Mouse (Mus musculus): Measurements from ENCODE around the gene Hdlbp.
"Not testable (repeated sequence)": the region's sequence is repeated elsewhere in the genome, so short reads cannot be mapped to it uniquely, and the experiment has no call there.

Gene Hdlbp

DNA sequence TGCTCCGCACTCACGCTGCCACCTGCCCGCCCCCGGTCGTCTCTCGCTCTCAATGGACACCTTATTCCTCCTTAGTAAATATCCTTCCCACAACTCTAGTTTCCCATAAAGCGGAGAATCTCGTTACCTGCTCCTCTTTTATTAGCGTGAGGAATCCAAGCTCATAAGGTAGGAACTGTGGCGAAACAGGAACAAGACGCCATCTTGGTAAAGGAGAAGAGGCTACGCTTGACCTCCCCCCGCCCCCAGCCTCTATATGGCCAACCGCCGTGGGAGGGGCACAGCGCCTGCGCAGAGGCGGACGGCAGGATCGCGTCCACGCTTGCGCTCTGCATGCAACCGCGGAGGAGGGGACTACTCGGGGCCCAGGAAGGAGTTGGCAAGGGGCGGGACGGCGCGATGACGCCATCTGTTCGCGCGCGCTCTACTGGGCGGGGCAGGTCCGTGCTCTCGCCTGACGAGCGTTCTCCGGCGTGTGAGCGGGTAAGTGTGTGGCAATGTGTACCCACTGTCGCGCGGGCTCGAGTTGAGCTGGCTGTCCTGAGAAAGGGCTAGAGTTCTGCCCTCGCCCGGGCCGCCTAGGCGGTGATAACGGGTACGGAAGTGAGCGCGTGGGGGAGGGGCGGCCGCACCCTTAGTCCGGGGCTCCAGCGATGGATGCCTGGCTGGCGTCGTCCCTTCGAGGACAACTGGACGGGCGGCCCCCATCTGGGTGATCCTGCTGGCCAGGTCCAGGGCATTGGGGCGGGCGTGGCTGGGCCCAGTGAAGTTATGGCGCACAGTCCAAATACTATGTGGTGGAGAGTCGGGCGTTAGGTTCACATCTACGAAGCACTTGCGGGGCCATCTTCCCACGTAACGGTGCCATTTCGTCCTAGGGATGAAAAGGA lies at the start of gene Hdlbp:
Gene Hdlbp, minus strand, starts transcription at position 230 of the 890 bp plus-strand sequence.
- peak; percentile 98 for DNase-seq (ENCODE audit: low spot score)

DNA sequence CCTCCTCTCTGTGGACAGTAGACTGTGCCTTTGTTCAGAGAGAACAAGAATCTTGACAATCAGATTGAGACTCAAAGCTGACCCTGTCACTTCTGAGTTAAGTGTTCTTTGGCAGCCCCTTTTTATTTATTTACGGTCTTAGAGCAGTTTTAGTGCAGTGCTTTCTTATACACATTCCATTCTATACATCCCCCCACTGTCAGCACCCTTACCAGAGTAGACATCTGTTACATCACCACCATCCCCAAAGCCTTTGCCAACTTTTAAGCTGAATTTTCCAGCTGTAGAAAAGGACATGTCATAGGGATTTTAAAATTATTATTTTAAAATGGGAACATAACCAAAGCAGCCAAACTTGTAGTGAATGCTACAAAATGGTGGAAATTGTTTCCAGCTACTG lies 43.7 kb upstream of the Hdlbp start:
- DNase-seq (ENCODE audit: low spot score), result no peak

DNA sequence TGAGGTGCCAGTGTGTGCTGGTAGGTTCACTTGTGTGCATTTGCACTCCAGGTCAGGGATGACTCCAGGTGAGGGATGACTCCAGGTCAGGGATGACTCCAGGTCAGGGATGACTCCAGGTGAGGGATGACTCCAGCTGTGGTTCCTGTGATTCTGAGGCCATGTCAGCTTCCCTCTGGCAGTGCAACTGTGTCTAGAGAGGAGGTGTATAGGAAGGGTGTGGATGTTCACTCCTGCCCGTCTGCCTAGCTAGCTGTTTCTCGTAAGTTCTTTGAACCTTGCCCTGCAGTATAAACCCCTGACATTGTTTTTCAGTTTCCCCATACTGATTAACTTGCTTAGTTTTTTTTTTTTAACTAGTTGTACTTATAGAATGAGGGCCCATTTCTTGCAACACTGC lies 42.9 kb upstream of the Hdlbp start:
- DNase-seq (ENCODE audit: low spot score), result peak; percentile 54

- no peak for DNase-seq (ENCODE audit: low spot score)
These were observed 34.6 kb upstream of the Hdlbp start for GRCm38 (mm10) chr1:93513221-93513620.

DNA sequence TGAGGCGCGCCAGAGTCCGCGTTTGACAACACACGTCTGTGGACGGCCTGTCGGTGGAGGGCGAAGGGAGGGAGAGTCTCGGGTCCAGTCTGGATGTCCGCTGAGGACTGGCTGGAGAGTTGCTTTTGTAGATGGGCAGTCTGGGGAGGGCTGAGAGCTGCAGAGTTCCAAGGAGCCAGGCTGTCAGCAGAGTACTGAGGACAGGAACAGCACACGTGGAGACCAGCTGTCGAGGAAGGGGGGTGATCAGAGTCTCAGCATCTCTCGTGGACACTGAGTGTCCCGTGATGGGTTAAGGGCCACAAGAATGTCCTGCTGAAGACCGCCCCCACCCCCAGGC lies 33.7 kb upstream of the Hdlbp start:
- no peak for DNase-seq (ENCODE audit: low spot score)

DNA sequence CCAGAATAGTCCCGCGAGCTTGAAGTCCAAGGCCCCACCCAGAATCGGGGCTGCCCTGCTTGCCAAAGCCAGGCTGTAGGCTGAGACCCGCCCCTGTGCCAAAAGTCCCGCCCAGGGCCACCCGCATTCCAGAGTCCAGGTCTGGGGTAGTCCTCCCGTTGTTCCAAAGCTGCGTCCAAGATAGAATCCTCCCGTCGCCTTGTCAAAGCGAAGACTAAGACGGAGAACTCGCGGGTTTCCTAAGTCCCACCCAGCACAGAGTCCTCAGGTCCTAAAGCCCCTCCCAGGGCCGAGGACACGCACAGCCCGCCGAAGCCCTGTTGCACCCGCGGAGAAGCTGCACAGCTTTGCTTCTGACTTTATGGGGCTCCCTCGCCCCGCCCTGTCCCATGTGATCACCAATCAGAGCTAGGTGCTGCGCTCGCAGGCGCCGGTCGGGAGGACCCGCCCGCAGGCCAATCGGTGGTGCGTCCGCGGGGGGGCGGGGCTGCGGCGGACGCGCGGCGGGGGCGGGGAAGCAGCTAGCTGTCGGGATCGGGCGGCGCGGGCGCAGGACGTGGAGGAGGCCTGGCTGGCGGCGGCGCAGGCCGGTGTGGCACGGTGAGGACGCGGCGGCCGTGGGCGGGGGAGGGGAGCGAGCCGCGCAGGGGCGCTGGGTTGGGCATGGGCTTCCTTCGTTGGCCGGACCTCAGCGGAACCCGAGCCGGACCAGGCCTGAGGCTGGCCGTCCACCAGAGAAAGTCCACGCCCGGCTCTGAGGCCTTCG lies 33.2 kb upstream of the Hdlbp start, which contains the start of gene Farp2:
Gene Farp2, plus strand, starts transcription at position 495 of the 766 bp plus-strand sequence.
- DNase-seq (ENCODE audit: low spot score), result peak; percentile 96

- DNase-seq (ENCODE audit: low spot score), result not testable (repeated sequence)
These were observed 30.0 kb upstream of the Hdlbp start for GRCm38 (mm10) chr1:93508576-93508975.

- no peak for DNase-seq (ENCODE audit: low spot score)
These were observed 28.5 kb upstream of the Hdlbp start for GRCm38 (mm10) chr1:93506944-93507676.

- no peak for DNase-seq (ENCODE audit: low spot score)
These were observed 16.7 kb upstream of the Hdlbp start for GRCm38 (mm10) chr1:93495312-93495711.

DNA sequence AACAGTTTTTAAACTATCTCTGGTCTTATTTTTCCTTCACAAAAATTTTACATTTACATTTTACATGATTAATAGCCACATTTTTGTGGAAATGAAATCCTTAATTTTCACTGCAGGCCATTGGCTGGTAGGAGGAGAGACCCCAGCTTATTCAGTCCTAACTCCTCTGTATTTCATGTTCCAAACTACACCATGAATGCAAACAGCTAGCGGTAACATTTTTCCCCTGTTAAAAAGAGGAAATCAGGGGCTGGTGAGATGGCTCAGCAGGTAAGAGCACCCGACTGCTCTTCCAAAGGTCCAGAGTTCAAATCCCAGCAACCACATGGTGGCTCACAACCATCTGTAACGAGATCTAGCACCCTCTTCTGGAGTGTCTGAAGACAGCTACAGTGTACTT lies 7.7 kb upstream of the Hdlbp start:
- not testable (repeated sequence) for DNase-seq (ENCODE audit: low spot score)

DNA sequence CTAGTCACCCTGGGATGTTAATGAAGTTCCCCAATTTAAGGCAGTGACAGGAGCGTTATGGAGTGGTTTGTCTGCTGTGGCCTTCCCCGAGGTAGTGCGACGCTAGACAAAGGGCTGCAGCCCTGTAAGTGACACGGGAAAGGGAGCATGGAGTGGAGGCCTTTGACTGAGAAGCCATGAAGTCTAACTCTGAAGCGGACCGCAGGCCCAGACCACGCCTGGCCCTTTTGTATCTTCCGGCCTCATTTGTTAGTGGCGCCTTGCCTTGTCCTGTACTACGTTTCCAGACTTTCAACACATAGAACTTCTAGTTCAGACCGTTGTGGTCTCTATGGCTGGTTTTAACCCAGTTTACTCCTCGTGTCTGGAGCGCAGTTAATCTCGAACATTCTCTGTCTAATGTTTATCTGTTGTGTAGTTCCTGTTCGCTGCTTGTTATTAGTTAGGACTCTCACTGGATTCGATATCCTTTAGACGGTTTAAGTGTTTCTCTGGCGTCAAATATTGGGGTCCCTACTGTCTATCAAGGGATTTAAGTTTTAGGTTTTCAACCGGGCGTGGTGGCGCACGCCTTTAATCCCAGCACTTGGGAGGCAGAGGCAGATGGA lies 965 bp upstream of the Hdlbp start:
- DNase-seq (ENCODE audit: low spot score), result peak; percentile 58

DNA sequence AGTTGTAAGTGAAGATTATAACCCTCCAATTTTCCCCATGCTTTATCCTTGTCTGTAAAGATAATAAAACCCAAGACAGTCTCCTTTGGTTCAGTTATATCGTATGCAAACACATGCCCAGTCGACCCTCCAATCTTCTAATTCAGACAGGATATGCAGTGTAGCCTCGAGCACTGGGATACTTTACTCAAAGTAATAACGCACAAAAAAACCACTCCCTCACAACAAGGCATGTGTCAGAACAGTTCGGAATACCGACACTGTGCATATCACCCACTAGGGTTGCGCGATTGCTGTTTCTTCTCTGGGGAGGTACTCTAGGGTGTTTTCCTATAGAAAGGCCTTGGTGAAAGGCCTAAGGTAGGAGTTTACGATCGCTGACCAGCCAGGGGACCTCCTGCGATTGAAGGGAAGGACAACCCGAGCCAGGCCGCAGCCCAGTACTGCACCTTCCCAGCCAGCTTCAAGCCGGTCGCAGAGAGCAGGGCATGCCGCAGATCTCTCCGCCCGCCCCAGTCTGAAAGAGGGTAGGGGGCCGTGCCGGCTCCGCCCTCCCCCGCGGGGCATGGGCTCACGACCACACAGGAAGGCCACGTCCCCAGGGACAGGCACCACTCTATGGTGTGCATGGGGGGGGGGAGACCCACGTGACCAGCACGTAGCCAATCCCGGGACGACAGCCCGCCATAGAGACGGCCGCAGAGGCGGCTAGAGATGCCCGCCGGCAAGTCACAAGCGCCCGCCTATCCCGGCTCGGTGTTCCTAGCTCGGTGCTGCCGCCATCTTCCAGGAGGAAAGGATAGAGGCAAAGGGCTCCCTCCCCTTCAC lies 643 bp downstream of the Hdlbp start:
- peak; percentile 100 for DNase-seq (ENCODE audit: low spot score)

GRCm38 (mm10) chr1:93475694-93476093 lies 2.9 kb downstream of the Hdlbp start:
- DNase-seq (ENCODE audit: low spot score), result no peak

- DNase-seq (ENCODE audit: low spot score), result no peak
These were observed 10.0 kb downstream of the Hdlbp start for GRCm38 (mm10) chr1:93468626-93469025.

DNA sequence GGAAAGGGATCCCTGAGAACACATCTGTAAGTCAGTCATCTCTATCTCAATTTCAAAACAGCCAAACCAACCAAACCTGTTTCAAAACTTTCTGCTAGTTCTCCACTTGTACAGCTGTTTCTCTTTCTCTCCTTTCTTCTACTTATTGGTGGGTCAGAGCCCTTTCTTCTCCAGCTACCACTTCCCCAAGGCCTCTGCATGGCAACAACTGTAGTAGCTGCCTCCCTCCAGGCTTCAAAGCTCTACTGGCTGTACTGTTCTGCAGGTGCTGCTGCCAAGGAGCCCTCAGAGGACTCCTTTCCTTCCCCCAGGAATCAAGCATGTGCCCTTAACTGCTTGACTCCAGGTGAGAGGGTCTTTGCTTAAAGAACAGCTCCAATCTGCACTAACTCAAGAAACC lies 12.9 kb downstream of the Hdlbp start:
- DNase-seq (ENCODE audit: low spot score), result no peak

DNA sequence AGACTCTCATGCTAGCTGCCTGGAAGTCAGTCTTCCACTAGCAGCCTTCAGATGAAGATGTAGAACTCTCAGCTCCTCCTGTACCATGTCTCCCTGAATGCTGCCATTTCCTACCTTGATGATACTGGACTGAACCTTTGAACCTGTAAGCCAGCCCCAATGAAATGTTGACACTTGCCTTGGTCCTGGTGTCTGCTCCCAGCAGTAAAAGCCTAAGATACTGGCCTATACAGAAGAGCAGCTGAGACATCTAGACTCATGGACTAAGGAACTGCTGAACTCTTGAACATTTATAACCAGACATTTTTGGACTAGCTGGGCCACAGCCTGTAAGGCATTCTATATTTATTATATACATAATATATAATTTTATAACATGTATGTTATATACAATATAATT lies 13.5 kb downstream of the Hdlbp start:
- no peak for DNase-seq (ENCODE audit: low spot score)

DNA sequence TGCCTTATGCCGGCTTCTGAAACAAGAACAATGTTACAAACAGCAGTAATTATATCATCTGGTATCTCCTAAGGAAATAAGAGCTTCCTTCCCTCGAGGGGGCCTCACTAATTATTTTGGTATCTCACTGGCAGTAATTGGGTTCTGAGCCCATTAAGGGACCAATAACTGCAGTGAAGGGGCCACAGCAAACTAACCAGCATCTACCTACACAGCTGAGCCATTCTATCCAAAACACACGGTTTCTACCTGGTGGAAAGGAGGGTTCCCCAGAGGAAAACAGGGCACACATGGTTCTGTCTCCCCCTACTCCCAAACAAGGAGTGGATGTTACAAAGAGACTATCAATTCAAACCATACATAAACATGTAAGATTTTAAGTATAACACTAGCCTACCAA lies 19.5 kb downstream of the Hdlbp start:
- DNase-seq (ENCODE audit: low spot score), result no peak

- DNase-seq (ENCODE audit: low spot score), result no peak
These were observed 20.3 kb downstream of the Hdlbp start for GRCm38 (mm10) chr1:93458357-93458756.

DNA sequence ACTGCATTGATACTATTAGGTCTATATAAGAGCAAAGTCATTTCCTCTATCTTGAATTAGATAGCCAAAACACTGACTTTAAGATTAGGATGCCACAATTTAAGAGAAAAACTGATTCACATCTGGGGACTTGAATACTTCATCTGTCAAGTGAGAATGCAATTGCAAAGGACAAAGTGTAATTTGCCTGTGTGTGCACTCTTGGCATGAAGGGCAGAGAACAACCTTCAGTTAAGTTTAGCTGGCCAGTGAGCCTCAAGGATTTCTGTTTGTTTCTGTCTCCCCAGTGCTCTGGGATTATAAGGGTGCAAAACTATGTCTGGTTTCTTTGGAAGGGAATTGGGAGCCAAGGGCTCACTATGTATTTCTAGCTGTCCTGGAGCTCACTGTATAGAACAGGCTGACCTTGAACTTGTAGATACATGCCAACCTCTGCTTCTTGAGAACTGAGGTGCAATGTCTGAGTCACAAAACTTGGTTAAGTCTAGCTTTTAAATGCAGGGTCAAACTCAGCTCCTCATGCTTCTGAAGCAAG lies 24.8 kb downstream of the Hdlbp start:
- DNase-seq (ENCODE audit: low spot score), result no peak

DNA sequence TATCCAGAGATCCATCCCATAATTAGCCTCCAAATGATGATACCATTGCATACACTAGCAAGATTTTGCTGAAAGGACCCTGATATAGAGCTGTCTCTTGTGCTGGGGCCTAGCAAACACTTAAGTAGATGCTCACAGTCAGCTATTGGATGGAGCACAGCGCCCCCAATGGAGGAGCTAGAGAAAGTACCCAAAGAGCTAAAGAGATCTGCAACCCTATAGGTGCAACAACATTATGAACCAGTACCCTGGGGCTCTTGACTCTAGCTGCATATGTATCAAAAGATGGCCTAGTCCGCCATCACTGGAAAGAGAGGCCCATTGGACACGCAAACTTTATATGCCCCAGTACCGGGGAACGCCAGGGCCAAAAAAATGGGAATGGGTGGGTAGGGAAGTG lies 28.5 kb downstream of the Hdlbp start:
- not testable (repeated sequence) for DNase-seq (ENCODE audit: low spot score)

- DNase-seq (ENCODE audit: low spot score), result no peak
These were observed 32.8 kb downstream of the Hdlbp start for GRCm38 (mm10) chr1:93445822-93446162.
